Mouse (Mus musculus): ENCODE data around the gene Ddias.
"Not testable (repeated sequence)": the region's sequence is repeated elsewhere in the genome, so short reads cannot be mapped to it uniquely, and the experiment has no call there.

Ddias gene

DNA sequence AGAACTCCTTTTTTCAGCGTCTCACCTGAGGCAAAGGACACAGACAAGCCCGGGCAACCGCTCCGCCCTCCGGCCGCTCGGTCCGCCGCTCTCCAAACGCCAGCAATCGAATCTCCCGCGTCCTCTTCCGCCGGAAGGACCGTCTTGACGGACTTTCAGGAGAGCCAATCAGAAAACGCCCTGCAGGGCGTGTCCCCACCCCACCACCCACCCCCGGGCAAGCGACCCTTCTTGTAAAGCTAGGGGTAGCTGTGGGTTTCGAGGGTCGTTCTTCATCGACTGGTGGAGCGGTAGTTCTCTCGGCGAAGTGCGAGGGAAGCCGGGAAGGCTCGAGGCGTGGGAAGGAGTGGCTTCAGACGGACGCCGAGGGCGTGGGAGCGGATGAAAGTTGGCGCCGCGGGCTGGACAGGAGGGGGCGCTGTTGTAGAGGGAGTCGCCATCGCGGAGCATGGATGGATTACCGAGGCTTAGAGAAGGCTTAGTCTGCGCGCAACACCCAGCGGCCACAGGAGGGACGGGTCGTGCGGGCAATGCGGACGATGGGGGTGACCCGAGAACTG is at the start of gene Ddias, which contains the start of gene Prcp:
Gene Ddias (minus strand): TSS at position 132 of the 560 bp plus-strand sequence.
Gene Prcp (plus strand): TSS at position 355 of the 560 bp plus-strand sequence.
- DNase-seq (ENCODE audit: low spot score): peak; percentile 98

GRCm38 (mm10) chr7:92920857-92921172 is 46.8 kb upstream of the Ddias start:
- no peak for DNase-seq (ENCODE audit: low spot score)

- DNase-seq (ENCODE audit: low spot score): no peak
These were observed 46.3 kb upstream of the Ddias start for GRCm38 (mm10) chr7:92920172-92920856.

GRCm38 (mm10) chr7:92904285-92904684 is 30.2 kb upstream of the Ddias start:
- not testable (repeated sequence) for DNase-seq (ENCODE audit: low spot score)

GRCm38 (mm10) chr7:92903360-92904038 is 29.5 kb upstream of the Ddias start:
- peak; percentile 68 for DNase-seq (ENCODE audit: low spot score)

DNA sequence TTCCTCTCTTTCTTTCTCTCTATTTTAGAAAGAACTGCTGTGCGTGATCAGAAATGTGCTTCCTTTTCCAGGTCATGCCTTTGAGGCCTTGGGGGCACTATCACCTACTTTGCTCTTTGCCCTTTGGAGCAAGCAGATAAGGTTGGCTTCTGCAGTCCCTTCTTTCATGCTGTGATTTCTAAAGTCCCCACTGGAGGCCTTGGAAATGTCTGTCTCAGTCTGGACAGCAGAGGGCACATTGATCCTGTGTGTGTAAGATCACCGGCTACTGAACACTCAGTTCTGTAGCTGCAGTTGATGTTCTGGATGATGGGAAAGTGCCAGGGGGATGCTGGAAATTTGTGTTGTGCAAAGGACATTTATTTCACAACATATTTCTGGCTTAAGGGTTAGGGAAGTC is 23.0 kb upstream of the Ddias start:
- DNase-seq (ENCODE audit: low spot score): peak; percentile 42

GRCm38 (mm10) chr7:92896036-92896435 is 22.0 kb upstream of the Ddias start:
- no peak for DNase-seq (ENCODE audit: low spot score)

- DNase-seq (ENCODE audit: low spot score): no peak
These were observed 19.4 kb upstream of the Ddias start for GRCm38 (mm10) chr7:92893478-92893877.

- no peak for DNase-seq (ENCODE audit: low spot score)
These were observed 16.7 kb upstream of the Ddias start for GRCm38 (mm10) chr7:92890618-92891230.

DNA sequence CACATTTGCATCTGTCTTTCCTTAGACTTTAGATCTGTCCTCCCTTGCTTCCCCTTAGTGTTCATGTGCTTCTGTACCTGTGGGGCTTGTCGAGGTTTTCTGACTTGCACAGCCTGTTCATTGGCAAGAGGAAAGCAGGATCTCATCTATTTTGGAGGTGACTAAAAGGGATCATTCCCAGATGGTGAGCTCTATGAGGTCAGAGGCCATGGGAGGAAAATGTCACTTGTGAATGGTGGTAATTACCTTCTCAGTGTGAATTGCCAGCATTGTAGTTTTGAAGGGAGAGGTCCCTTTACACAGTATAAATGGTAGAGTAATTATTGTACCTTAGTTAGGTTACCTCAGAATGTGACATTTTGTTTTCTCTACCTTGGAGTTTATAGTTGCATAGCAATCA is 16.2 kb upstream of the Ddias start:
- DNase-seq (ENCODE audit: low spot score): no peak

- DNase-seq (ENCODE audit: low spot score): no peak
These were observed 13.2 kb upstream of the Ddias start for GRCm38 (mm10) chr7:92887230-92887629.

DNA sequence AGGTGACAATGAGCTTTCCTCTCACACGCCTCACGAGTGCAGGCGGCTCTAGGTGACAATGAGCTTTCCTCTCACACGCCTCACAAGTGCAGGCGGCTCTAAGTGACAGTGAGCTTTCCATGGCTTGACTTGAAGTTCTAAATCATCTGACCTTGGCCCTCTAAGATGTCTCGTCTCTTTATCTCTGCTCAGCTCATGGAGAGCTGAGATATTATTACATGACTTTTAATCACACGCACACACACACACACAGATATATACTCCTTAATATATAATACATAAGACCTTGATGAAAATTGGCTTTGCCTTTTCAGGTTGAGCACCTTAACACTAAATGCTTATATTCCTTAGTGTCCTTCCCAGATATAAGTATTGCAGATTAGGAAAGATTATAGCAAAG is 12.8 kb upstream of the Ddias start:
- DNase-seq (ENCODE audit: low spot score): no peak

DNA sequence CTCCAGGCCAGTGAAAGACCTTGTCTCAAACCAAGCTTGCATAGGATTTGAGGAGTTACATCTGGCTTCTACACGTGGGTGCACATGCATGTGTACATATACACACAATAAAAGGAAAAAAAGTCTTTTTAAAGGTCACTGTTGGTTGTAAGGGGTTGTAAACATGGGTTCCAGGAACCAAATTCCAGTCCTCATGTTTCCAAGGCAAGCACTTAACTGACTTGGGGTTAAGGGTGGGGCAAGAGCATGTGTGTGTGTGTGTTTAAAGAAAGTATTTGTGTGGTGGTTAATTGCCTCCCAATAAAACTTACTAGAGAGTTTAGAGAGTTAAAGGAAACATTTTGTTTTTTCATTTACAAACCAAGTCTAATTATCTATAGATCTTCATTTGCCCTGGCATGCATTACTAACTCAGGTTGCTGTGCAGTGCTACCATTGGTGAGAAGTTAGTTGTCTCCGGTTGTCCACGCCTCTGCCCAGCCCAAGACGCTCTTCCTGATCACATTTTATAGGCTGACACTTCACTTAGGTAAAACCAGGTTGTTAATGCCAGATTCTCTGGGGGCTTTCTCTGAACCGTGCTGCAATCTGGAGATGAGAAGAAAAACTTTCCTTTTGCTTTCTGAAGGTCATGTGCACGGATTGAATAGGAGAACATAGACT is 11.1 kb upstream of the Ddias start:
- DNase-seq (ENCODE audit: low spot score): no peak

GRCm38 (mm10) chr7:92883850-92884716 is 10.0 kb upstream of the Ddias start:
- DNase-seq (ENCODE audit: low spot score): no peak

DNA sequence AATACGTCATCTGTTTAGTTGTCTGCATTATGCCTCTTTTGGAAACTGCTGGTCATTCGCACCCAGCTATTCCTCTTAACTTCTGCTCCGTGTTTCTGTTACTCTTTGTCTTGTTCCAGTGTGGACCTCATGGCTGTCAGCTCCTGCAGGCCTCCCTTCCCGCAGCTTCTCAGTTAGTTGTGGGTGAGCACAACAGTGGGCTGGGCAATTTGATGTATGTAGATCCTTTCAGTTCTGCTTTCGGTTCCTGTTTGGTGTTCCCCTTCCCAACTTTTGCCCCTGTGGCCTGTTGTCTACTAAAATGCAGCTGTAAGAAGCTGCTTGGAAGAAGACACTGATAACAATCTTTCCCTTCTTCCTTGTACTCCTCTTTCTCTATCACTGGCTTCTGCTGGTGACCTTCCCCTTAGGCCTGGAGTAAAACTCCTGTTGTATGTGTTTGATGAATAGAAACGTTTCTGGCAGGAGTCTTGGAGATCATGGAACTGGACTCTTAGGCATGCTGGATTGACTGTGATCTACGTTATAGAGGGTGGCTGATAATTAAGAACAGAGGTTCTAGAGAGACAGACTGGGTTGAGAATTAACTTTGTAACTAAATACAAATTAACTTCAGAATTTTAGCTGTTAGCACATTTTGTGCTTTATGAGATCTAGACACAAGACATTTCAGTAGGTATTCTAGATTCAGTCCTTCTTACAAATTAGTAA is 4.7 kb upstream of the Ddias start:
- no peak for DNase-seq (ENCODE audit: low spot score)

DNA sequence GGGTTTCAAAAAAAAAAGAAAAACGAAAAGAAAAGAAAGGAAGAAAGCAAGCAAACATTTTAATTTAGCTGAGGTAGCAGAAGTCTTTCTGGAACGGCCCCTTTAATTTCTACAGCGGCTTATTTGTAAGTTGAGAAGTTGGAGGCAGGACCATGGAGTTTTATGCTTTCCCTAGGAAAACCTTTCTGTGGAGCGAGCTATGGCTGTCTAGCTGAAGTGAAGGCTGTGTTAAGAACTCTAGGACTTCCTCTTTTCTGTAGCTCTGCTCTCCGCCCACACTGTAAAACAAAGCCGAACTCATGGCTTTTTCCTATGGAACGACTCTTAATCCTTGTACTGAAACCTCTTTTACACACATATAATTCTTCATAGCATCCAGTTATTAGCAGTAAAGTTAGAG is 2.5 kb upstream of the Ddias start:
- no peak for DNase-seq (ENCODE audit: low spot score)

- DNase-seq (ENCODE audit: low spot score): no peak
These were observed 2.0 kb upstream of the Ddias start for GRCm38 (mm10) chr7:92876066-92876465.

GRCm38 (mm10) chr7:92874761-92875408 is 838 bp upstream of the Ddias start:
- peak; percentile 85 for DNase-seq (ENCODE audit: low spot score)

DNA sequence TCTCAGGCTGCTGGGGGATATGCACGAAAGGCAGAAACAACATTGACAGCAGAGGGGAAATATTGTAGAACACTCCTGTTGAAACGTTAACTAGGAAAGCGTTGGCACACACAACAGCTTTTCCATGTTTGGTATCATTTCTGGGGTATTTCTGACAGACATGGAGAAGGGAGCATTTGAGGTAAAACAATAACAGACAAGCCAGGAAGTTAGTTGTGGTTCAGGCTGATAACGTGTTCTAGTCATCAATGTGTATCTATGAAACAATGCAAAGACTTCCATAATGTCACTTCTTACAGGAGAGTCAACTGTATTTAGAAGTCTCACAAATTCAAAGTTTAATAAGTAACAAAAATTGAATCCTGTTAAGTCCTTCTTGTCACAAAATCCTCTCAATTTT is 2.5 kb downstream of the Ddias start:
- DNase-seq (ENCODE audit: low spot score): no peak

- DNase-seq (ENCODE audit: low spot score): no peak
These were observed 3.9 kb downstream of the Ddias start for GRCm38 (mm10) chr7:92870161-92870560.
